Mouse (Mus musculus) gastrocnemius, postnatal 14 days (tissue): Measurements from ENCODE around the gene Gm20431. TPM values are rescaled to one million over a fixed set of nuclear protein-coding genes. Genes with fewer than 3 reads are reported as not detected.

ENCODE experiments used
- DNase-seq: peaks from one replicate; pipeline ENCODE4 v3.0.0; 2021; ENCODE audit warnings: mixed read lengths
- intact Hi-C: fragments of 180-260 bp; cut with DNase I; formaldehyde crosslinking; loops from one replicate; pipeline ENCODE4 v1.15.1; 2025; ENCODE audit warnings: low total_unique reads
- long read RNA-seq, 2 experiments: library from polyadenylated mRNA; stranded (forward); transcript quantifications; one replicate each; pipeline ENCODE4 v2.0.0; 2021
- total RNA-seq, 2 experiments: library from RNA; stranded (reverse); gene quantifications; 2 replicates each; pipeline ENCODE4 v1.2.3; 2021

Gene Gm20431
- total RNA-seq, result 10 to 100 TPM; 10.3 to 12.3 TPM
- long read RNA-seq, experiment 1, partial matches to known transcripts, result 2 of 3 reads
- long read RNA-seq, experiment 1, other reads (novel, unspliced or antisense), result 1 of 3 reads
- long read RNA-seq, experiment 2, partial matches to known transcripts, result 0 of 1 reads
- long read RNA-seq, experiment 2, other reads (novel, unspliced or antisense), result 1 of 1 reads

GRCm38 (mm10) chr2:167661270-167662203, at the start of gene Gm20431:
Gene Gm20431, minus strand, starts transcription at chr2:167661496.
- peak; percentile 98 for DNase-seq
- intact Hi-C loops, result no loop called here

DNA sequence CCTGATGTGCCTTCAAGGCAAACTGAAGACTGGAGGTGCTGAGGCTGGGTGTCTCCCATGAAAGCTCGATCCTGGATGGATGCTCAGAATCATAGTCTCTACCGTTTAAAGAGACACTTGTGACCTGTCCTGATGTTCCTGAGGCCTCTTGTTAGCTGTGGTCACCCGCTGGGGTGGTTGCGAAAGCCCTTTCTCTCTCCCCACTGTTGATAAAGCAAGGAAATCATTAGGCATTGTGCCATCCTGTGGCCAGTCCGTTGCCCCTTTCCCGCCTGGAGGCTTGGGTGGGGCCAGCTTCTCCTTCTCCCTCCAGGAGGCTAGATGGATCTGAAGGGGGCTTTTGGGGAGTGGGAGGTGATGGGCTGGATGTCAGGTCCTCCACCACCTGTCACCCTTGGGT, 49.3 kb upstream of the Gm20431 start:
- DNase-seq, result no peak
- intact Hi-C loops, result no loop called here

DNA sequence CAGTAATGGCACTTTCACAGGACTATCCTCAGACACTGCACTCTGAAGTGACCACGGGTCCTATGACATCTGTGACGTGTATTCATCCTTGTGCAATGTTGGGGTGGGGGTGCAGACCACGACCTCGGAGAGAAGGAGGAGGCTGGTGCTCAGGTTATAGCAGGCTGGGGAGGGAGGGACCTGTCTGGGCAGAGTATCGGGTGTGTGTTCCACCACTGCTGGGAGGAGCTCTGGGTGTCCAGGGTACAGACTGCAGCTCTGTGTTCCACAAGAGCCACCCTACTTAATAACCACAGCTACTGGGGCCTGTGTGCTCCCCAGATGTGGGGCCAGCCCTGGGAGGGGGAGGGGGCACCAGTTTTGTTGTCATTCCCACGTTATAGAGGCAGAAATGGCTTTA, 48.7 kb upstream of the Gm20431 start:
- intact Hi-C loops, result no loop called here
- DNase-seq, result no peak

DNA sequence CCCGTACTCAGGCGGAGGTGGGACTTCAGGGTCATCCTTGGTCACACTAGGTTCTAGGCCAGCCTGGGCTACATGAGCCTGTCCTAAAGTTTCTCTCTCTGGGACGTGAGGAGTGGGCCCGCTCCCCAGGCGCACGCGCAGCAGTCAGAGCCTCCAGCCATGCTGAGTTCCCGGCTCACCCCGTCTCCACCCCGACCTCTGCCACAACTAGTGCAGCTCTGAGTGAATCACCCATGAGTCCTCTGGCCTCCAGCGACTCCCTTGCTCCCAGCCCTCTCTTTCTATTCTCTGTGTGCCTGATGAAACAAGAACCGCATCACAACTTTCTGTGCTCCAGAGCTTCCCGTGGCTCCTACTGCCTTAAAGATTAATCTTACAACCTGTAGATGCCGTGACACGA, 47.1 kb upstream of the Gm20431 start:
- DNase-seq, result no peak
- intact Hi-C loops, result no loop called here

GRCm38 (mm10) chr2:167706183-167706939, 45.1 kb upstream of the Gm20431 start:
- DNase-seq, result no peak
- intact Hi-C loops, result no loop called here

GRCm38 (mm10) chr2:167704409-167704808, 43.1 kb upstream of the Gm20431 start:
- intact Hi-C loops, result loop anchor here (5.0 kb wide), 1 partner anchor 43 kb away; no protein-coding TSS in a partner anchor
- DNase-seq, result no peak

DNA sequence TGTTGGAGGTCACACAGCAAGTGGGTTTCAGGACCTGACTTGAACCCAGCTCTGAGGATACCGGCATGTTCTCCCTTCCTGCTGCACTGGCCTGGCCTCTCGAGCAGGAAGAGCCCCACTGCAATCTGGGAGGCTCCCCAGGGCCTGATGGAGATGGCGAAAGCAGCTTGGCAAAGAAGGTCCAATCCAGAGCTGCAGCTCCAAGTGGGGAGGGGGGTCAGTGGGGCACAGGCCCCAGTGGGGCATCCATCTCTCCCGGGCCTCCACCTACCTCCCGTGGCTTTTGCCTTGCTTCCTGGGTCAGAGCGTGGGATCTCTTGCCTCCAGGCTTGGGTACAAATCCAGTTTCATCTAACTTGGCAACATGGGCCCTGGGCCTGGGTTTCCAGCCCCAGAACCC, 40.8 kb upstream of the Gm20431 start:
- DNase-seq, result no peak
- intact Hi-C loops, result loop anchor here (5.0 kb wide), 1 partner anchor 45 kb away; no protein-coding TSS in a partner anchor

DNA sequence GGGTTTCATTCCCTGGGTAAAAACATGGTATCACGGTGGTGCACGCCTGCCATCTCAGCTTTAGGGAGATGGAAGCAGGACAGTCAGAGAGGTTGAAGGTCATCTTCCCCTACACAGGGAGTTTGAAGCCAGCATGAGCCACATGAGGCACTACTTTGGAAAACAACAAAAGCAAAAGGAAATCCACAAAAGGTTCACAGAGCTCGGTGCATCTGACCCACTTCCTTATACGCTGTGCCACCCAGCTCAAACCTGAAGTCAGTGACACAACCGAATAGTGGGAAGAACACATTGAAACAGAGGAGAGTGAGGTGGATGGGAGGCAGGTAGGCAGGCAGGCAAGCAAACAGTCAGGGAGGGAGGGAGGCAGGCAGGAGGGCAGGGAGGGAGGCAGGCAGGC, 40.2 kb upstream of the Gm20431 start:
- intact Hi-C loops, result loop anchor here (5.0 kb wide), 1 partner anchor 46 kb away; no protein-coding TSS in a partner anchor

GRCm38 (mm10) chr2:167700018-167700417, 38.7 kb upstream of the Gm20431 start:
- intact Hi-C loops, result loop anchor here (5.0 kb wide), 1 partner anchor 47 kb away; no protein-coding TSS in a partner anchor

More for the DNA sequence above, 40.2 kb upstream of the Gm20431 start:
- no peak for DNase-seq

GRCm38 (mm10) chr2:167697902-167698301, 36.6 kb upstream of the Gm20431 start:
- intact Hi-C loops, result no loop called here
- DNase-seq, result peak; percentile 42

More at GRCm38 (mm10) chr2:167700018-167700417, 38.7 kb upstream of the Gm20431 start:
- no peak for DNase-seq

GRCm38 (mm10) chr2:167696143-167696542, 34.8 kb upstream of the Gm20431 start:
- intact Hi-C loops, result no loop called here

DNA sequence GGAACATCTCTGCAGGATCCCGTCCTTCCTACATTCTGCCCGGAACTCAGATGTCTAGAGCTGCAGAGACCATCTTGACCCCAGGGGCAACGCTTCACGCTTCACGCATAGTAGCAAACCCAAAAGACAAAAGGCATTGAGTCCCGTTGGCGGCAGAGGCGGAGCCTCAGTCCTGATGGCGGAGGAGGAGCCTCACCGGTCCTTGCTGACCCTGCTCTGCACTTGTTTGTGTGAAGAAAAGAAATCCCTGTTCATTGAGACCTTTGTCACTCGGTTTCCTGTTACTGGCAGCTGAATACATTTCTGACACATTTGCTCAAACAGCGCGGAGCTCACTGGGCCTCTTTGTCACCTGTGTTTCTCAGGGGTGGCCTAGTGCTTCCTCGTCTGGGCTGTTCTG, 34.2 kb upstream of the Gm20431 start:
- intact Hi-C loops, result no loop called here
- DNase-seq, result no peak

More at GRCm38 (mm10) chr2:167696143-167696542, 34.8 kb upstream of the Gm20431 start:
- DNase-seq, result peak; percentile 80

DNA sequence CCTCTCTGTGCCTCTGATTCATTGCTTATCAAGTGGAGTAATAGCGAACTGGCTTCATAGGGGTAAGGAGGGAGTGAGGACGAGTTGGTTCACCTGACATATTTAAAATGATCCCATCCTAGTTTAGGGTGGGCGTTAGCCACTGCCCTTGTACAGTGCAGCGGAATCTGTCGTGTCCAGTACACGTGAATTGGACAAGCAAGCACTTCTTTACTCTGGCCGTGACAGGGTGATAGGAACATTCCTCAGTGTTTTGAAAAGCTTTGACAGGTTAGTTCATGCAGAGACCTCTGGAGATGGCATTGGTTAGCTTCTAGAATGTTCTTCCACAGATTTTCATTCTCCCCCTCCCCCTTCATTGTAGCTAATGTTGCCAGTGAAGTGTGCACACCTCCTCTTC, 33.7 kb upstream of the Gm20431 start:
- DNase-seq, result no peak
- intact Hi-C loops, result no loop called here

DNA sequence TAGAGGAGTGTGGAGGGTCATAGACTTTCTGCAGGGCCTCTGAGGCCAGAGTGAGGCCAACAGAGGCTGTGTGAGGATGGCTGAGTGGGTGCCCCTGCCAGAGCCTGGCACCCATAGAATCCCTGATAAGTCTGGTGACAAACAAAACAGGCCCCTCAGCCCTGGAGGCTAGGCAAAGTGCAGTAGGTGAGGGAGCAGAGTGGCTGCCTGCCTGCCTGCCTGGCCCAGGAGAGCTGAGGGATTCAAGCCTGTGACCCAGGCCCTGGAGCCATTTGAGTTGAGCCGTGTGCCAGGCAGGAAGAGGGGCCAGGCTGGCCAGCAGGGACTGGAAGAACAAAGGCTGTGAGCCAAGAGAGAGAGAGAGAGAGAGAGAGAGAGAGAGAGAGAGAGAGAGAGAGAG, 32.9 kb upstream of the Gm20431 start:
- no peak for DNase-seq
- intact Hi-C loops, result no loop called here

- no peak for DNase-seq
Measured at GRCm38 (mm10) chr2:167693540-167693939, 32.2 kb upstream of the Gm20431 start.

GRCm38 (mm10) chr2:167692831-167693230, 31.5 kb upstream of the Gm20431 start:
- intact Hi-C loops, result no loop called here
- no peak for DNase-seq

More at GRCm38 (mm10) chr2:167693540-167693939, 32.2 kb upstream of the Gm20431 start:
- intact Hi-C loops, result no loop called here

GRCm38 (mm10) chr2:167691871-167692661, 30.8 kb upstream of the Gm20431 start:
- intact Hi-C loops, result no loop called here
- no peak for DNase-seq

GRCm38 (mm10) chr2:167691410-167691809, 30.1 kb upstream of the Gm20431 start:
- intact Hi-C loops, result no loop called here
- DNase-seq, result no peak

- intact Hi-C loops, result no loop called here
- DNase-seq, result peak; percentile 52
Measured at GRCm38 (mm10) chr2:167690962-167691311, 29.6 kb upstream of the Gm20431 start.
